Mouse (Mus musculus) CD8-positive naive resting alpha-beta T cell, adult 2 months (primary cell): ENCODE data around the gene 1700109H08Rik.
"Not testable (repeated sequence)": the region's sequence is repeated elsewhere in the genome, so short reads cannot be mapped to it uniquely, and the experiment has no call there.

ENCODE experiments used
- DNase-seq, 2 experiments: peaks; one replicate each; pipeline ENCODE4 v3.0.0; 2022; ENCODE audit warnings: low read depth in 2 of 2, low spot score in 2 of 2

Gene 1700109H08Rik

GRCm38 (mm10) chr5:3598766-3599165, 27.4 kb downstream of the 1700109H08Rik start:
- no peak for DNase-seq

GRCm38 (mm10) chr5:3600298-3600697, 28.9 kb downstream of the 1700109H08Rik start:
- no peak for DNase-seq

GRCm38 (mm10) chr5:3600790-3601189, 29.4 kb downstream of the 1700109H08Rik start:
- DNase-seq, result no peak

GRCm38 (mm10) chr5:3607114-3607513, 35.7 kb downstream of the 1700109H08Rik start:
- DNase-seq, result no peak

- DNase-seq, result no peak
These were observed 37.9 kb downstream of the 1700109H08Rik start for GRCm38 (mm10) chr5:3609241-3609640.

GRCm38 (mm10) chr5:3611835-3612234, 40.5 kb downstream of the 1700109H08Rik start:
- DNase-seq, result not testable (repeated sequence)

- no peak for DNase-seq
These were observed 49.1 kb downstream of the 1700109H08Rik start for GRCm38 (mm10) chr5:3620486-3620885.

- no peak for DNase-seq
These were observed 58.7 kb downstream of the 1700109H08Rik start for GRCm38 (mm10) chr5:3630055-3630454.

GRCm38 (mm10) chr5:3631512-3632271, 60.3 kb downstream of the 1700109H08Rik start:
- no peak for DNase-seq

GRCm38 (mm10) chr5:3632285-3632684, 60.9 kb downstream of the 1700109H08Rik start:
- no peak for DNase-seq

- no peak for DNase-seq
These were observed 61.9 kb downstream of the 1700109H08Rik start for GRCm38 (mm10) chr5:3633315-3633714.

GRCm38 (mm10) chr5:3633951-3634350, 62.6 kb downstream of the 1700109H08Rik start:
- no peak for DNase-seq
